Mouse (Mus musculus) mesoderm, embryonic 11.5 days (tissue): ENCODE measurements around the gene Nkx2-9.

Source experiments
- DNase-seq: peaks from one replicate; pipeline ENCODE4 v3.0.0-alpha.2; 2012; ENCODE audit warnings: low read depth, low spot score

Gene Nkx2-9

DNA sequence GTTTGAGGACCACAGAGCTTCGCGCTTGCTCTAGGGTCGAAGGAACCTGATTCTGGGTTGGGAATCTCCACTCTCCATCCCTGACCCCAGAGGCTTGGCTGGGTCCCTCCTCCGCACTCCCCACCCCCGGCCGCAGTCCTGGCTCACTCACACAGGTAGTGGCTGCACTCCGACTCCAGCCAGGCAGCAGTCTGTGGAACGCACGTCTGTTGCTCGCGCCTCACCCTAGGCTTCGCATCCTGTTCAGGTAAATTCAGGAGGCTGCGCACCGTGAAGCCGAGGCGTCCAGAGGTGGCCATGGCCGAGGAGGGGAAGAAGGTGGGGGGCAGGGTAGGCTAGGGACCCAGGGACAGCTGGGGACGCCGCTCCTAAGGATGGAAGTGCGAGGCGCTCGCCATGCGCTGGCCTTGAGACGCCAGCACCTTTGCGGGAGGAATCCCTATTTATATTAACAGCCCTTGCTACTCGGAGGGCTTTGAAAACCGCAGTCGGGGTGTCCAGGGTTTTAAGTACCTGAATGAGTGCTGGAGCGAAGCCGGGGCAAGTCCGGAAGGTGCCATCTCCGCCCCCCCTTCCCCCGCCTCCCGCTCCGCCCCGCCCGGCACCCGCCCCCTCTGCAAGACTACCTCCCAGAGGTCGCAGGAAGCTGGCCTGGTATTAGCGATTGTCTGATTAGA is at the start of gene Nkx2-9:
TSS of gene Nkx2-9 (minus strand) at position 524 of the 677 bp plus-strand sequence.
- DNase-seq = no peak

DNA sequence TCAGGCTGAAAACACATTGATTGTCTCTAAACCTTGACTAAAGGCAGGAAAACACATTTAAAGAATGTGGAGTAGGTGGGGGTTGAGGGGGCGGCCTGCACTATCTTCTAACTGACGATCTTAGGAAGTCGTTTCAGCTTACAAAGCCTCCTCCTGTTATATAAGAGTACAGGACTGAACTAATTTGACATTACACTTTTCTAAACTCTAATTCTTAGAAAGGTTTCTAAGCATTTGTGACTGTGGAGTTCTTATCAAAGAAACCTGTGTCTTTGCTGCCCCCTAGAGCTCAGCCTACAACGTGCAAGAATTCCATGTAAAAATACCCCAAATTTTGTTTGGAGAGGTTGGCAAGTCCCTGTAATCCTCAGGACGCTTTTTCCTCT is 24.1 kb upstream of the Nkx2-9 start:
- DNase-seq = peak; percentile 71

DNA sequence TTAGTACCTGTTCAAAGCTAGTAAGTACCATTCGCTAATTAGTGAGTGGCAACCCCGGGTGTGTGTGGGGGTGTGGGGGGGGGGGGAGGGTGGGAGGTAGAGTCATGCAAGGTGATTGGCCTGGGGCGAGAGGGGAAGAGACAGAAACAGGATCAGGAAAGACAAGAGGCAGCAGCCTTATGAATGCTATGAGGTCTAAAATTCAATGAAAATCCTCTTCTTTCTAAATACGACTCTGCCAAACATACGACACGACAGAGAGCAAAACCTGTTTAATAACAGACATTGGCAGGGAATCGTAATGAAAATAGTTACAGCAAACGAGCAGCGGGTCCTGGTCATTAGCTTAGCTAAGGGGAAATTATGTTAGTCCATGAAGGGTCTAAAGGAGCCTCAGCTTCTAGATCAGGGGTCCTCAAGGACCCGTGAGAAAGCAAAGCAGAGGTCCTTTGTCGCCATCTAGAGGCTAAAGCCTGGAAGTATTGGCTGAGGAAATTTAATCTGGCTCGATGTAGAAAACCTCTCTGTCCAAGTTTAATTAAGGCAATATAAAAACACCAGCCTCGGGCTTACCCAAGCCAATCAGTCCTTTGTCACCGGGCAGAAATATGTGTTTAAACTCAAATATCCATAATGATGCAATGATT is 23.6 kb upstream of the Nkx2-9 start:
- peak; percentile 86 for DNase-seq

DNA sequence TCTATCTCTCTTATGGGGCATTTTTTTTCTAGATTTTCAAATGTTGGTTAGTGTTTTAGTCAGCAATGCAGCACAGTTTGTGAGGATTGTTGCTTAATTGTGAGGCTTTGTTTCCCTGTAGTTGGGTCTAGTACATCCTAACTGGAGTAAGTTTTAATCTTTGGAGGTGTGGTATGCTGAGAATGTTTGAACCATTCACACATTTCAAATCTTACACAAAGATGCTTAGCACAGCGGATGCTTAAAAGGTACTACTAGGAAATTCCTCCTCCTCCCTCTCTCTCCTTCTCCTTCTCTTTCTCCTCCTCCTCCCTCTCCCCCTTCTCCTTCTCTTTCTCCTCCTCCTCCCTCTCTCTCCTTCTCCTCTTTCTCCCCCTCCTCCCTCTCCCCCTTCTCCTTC is 3.0 kb upstream of the Nkx2-9 start:
- DNase-seq = no peak

DNA sequence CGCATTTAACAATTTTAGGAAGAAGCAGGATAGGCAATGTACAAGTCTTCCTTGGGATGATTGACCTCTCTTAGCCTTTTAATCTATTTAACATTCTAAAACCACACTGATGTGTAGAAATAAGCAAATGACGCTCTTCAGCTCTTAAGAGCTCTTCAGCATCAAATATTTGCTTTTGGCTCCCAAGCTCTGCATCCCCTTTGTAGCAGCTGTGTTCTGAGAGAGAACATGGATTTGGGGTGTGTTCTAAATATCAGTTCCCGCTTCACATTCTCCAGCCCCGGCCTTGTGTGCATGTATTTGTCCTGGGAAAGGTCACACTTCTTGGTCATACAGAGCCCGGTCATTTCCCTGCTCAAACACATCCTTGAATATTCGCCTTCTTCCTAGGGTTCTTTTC is 2.3 kb upstream of the Nkx2-9 start:
- no peak for DNase-seq

DNA sequence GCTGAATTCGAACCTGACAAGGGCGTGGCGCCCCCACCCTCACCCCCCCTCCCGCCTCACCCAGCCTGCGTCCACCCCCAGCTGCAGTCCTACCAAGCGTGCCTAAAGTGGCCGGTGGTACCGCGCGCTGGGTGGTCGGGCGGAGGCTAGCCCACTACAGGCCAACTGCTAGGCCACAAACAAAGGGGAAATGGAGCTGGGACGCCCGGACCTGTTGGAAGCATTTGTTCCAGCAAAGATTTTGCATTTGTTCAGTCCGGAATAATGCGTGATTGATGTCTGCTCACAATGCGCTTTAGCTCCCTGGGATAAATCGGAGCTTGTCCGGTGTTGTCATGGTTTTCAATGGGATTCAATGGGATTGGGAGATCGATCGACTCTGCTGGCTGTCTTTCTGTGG is 1.4 kb upstream of the Nkx2-9 start:
- DNase-seq = peak; percentile 63

DNA sequence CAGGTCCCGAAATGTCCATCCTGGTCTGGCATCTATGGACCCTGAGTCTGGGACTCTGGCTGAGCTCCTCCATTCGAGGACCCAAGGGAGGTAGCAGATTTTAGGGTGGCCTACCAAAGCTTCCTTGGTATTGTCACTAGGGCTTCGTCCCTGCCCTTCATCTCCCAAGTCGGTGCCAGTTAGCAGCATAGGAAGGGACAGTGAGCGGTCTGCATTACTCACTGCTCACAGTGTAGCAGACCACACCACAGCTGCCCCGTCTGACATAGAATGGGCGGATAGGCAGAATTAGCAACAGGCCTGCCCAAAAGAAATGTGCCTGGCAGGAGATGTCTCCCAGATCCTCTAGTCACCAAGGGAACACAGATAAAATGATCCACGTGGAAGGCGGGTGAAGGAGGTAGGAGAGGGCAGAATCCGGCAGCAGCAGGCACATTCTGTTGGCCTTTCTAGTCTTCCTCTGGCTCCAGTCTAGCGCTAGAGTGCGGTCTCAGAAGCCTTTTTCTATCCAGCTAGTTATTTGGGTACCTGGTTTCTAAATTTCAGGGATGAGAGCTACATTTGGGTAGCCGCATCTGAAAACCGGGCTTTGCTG is 929 bp upstream of the Nkx2-9 start:
- DNase-seq = no peak

DNA sequence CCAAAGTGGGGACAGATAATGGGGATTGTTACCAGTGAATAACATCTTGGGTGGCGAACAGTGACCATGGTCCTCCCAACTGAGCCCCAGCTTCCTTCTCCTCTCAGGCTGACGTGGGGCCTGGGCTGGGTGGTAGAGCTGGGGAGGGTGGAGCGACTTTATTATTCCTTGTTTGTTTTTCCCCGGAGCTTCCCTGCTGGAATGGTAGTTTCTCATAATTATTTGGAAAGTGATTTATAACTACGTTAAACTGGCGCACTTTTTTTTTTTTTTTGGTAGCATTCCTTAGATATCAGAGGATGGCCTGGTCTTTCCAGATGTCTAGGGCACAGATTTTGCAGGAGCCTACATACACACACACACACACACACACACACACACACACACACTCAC is 350 bp upstream of the Nkx2-9 start:
- no peak for DNase-seq

DNA sequence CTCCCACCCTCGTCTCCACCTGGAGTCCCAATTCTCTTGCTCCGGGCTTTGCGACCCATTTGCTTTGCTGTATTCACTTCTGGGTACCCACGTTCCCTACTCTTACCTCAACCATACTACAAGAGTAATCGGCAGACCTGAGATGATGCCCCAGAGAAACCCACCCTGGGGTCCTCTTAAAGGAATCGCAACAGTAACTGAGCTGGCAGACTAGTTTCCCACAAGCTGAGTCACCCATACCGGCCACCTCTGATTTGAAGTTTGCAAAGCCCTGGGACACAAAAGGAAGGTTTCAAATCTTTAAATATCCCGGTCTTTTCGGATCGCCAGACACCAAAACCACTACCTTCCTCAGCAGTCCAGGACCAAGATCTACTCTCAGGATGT is 742 bp downstream of the Nkx2-9 start:
- DNase-seq = no peak

DNA sequence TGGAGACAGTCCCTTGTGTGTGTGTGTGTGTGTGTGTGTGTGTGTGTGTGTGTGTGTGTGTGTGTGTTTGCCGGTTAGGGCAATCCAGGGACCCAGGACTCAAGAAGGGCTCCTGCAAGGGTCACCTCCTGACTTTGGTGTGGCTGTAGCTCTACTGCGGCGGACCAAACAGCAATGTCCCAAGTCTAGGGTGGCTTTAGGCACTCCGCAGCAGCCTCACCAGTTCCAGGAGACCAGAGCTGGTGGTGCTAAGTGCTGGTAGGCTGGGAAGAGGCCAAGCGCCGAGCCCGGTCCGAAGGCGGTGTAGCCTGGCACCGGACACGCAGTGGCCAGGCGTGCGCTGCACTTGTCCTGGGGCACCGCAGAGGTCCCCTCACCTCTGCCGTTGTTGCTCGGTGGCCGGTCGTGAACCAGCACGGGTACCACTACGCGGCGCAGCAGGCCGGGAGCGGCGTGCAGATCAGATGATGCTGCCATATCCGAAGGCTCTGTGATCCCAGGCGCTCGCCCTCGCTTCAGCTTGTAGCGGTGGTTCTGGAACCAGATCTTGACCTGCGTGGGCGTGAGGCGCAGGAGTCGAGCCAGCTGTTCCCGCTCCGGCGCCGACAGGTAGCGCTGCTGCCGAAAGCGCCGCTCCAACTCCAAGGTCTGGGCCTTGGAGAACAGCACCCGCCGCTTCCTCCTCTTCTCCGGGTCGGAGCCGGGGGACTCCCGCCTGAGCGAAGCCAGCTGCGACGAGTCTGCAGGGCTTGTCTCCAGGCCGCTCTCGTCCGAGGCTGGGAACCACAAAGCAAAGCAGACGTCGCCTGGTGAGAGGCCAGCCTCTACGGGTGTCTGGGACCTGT is 1.4 kb downstream of the Nkx2-9 start:
- no peak for DNase-seq

DNA sequence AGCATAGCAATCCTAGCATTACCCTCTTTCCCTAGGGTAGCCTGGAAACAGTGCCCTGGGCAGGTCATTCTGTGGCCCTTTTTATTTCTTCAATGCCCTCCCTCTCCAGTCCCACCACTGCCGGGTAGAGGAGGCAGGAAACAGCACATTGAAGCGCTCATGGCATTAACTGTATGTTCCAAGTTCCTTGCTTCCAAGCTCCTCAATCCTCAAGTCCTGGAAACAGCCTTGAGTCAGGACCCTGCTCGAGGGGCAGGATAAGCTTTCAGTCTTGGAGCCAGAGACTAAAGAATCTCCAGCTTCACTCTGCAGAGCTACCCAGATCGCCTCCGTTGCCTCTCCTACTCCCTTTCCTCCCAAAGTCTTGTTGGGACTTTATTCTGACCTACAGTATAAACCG is 2.2 kb downstream of the Nkx2-9 start:
- DNase-seq = no peak

DNA sequence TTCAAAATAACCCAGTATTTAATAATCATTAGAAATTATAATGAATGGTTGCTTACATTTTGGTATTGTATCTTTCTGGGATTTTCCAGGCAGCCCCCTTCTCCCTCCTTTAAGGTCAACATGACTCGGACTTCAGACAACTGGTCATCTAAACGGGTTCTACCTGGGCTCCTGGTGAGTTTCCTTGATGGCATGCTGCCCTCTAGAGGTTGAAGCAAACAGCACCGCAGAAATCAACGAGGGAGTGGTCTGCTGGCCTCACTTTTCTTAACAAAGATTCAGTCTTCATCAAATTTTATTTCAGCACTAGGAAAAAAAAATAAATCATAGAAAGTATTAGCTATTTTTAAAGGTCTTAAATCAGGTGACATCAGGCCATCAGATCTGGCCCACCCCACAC is 21.4 kb downstream of the Nkx2-9 start:
- no peak for DNase-seq

DNA sequence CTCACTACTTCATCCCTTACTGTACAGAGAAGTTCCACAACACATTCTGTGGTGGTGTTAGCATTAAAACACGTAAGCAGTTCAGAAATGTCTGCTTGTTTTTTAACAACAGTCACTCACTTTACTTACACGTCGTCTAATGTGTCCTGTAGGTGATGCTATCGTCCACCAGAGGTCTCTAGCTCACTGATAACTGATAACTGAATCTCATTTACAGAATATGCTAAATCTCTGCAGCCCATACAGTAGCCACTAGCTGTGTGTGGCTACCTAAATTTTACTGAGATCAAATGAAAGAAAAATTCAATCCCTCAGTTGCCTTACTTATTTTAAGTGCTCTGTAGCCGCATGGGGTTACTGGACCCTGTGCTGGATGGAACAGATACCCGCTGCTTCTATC is 25.3 kb downstream of the Nkx2-9 start:
- peak; percentile 23 for DNase-seq
